Mouse (Mus musculus) CD4-positive, CD25-positive, alpha-beta regulatory T cell, adult 4 months (primary cell): ENCODE results near the gene Slc43a1. TPM values are rescaled to one million over a fixed set of nuclear protein-coding genes. Genes with fewer than 3 reads are reported as not detected.
A peak's percentile ranks its signal among the peaks of the same experiment; 100 is the strongest.
"Not testable (repeated sequence)": the region's sequence is repeated elsewhere in the genome, so short reads cannot be mapped to it uniquely, and the experiment has no call there.

Experiments
- ATAC-seq: one replicate; pipeline ENCODE4 v1.8.0; 2017
- polyA plus RNA-seq, 2 experiments: library from polyadenylated mRNA; unstranded; fragments of 100-300 nt; shearing (Covaris generic); gene quantifications; one replicate each; pipeline ENCODE4 v1.2.1; 2017

Slc43a1 gene
- polyA plus RNA-seq, 2 experiments from 2014 or later: 3.8 to 4.7 TPM

DNA sequence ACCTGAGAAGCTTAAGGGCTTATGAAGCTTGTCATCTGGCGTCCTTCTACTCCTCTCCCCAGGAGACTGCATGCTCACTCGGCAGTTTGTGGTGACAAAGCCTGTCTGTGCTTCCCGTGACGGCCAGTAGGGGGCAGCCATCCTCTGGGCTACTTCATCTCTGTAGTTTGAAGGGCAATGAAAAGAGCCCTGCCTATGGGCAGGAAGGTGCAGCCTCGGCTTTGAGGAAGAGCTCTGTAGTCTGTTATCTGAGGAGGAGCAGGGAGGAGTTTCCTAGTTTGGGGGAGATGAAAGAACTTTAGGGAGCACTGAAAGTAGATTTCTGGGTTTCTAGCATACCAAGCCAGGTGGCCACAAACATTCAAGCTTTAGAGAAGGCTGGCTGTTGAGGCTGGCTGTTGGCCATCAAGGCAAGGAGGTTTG lies 29.9 kb downstream of the Slc43a1 start:
- peak; percentile 46 for ATAC-seq

DNA sequence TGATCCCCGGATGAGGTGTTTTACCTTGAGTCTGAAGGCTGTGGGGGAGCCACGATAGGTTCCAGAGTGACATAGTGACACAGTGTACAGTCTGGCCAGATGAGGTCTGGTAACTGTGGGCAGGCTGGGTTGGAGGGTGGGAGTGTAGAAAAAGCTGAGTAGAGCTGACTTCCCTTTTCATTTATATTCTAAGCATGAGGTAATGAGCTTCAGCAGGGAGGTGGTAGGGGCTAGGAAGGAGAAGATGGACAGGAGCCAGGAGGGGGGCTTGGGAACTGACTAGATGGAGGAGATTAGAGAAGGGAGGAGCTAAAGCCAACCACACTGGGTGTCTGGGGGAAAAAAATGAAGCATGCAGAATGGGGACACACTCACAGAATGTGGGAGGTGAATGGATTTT lies 30.3 kb downstream of the Slc43a1 start:
- no peak for ATAC-seq

DNA sequence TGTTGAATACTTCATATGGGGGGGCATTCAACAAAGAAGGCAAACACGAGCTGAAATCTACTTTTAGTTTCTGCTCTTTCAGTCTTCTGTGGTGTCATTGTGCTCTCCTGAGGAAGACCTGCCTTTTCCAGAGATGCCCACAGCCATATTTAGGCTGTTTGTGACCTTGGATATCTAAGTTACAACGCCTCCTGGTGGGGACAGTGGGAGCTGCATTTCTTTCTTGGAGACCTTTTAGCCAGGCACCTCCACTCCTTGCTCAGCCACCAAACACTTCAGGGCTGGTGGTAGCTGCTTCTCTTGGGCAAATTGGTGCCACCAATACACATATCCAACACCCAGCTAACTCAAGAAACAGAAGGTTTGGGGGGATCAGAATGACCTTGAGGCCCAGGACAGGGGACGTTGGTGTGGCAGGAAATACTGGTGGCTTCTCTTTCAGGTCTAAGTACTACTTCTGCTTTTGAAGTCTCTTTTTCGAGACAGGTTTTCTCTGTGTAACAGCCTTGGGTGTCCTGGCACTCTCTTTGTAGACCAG lies 32.0 kb downstream of the Slc43a1 start:
- no peak for ATAC-seq

DNA sequence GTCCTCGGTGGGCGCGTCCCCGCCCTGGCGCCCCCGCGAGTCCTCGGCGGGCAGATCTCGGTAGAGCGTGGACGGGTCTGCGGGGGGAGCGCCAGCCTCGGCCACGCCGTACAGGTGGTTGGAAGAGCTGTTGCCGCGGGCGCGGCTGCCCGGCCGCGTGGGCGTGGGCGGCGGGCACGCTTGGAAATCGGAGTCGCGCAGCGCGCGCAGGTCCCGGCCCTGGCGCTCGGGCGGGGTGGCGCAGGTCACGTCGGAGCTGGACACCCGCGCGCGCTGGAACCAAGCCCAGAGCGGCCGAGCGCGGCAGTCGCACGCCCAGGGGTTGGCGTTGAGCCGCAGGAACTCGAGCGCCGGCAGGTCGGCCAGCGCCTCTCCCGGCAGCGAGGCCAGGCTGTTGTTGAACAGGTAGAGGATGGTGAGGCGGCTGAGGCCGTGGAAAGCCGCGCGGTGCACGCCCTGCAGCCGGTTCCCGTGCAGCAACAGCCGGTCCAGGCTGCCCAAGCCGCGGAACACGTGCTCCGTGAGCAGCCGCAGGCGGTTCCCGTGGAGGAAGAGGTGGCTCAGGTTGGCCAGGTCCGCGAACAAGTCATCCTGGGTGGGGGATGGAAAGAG lies 33.6 kb downstream of the Slc43a1 start:
- peak; percentile 24 for ATAC-seq

DNA sequence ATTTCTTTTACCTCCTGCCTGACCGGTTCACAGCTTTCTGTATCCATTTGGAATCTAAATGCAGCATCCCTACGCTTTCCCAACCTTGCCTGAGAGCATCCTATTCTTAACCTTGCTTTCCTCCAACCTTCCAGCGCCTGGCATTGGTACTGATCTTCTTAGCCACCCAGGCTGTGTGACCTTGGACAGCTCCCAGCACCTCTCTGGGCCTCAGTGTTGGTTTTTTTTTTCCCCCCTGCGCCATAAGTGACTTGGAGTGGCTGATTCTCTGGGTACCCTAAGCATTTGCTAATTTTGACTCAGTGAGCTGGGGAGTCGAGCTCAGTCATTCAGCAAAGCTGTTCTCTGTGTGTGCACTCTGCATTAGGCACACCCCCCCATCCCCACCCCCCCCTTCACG lies 37.2 kb downstream of the Slc43a1 start:
- ATAC-seq: no peak

DNA sequence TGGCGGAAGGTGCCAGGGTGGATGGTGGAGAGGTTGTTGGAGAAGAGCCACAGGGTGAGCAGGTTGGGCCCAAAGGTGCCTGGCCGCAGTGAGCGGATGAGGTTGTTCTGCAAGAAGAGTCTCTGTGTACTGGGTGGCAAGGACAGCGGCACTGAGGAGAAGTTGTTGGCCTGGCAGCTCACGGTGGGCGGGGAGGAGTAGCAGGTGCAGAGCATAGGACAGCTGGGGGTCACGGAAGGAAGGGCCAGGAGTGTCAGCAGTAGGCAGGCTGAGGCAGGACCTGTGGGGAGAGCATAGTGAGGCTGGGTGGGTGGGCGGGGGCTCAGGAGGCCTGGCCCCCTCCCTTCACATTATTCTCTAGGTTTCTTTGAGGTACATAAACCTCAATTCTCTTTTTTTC lies 41.9 kb downstream of the Slc43a1 start:
- ATAC-seq: no peak

DNA sequence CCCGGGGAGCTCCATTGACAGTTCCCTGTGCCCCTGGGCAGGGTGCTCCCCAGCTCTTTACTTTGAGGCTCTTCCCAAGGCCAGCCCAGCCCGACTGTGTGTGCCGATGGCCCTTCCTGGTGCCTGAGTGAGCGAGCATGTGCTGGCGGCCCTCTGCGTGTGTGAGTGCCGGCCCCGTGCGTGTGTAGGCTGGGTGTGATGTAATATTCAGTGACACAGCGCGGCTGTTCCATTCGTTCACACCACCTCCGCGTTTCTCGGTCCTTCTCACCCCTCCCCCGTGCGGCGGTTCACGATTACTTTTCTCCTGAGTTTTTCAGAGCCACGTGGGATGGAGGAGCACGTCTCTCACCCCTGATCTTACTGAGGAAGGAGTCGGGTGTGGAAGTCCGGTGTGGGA lies 44.0 kb downstream of the Slc43a1 start:
- ATAC-seq: no peak

DNA sequence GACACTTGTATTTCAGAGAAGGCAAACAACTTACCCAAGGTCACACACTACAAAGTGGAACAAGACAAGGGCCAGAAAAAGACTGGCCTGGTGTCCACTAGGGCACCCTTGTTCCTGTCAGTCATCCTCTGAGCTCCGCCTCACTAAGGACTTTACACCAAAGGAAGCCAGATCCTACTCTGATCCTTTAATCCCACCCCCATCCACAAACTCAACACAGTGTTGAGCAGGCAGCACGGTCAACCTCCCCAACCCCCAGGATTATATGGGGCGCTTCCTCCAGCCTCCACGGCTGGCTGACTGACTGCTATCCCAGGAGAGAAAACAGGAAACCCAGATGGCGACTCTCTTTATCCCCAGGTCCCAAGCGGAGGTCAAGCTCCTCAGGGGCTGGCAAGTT lies 44.4 kb downstream of the Slc43a1 start:
- ATAC-seq: no peak

DNA sequence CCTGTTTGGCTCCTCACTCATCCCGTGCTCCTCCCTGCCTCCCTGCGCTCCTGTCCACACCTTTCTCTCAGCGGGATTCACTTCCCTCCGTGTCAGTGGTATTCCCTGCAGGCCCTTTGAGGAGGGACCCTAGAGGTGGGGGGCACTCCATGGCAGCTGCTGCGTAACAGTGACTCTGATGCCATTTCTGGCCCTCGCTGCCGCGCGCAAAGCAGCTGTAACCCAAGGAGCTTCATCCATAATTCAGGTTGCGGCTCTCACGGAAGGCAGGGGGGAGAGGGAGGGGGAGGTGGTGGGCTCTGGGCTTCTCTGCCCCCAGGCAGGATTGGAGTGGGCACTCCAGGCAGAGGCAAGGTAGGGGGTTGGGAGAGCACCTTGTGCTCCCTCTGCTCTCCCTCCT lies 44.9 kb downstream of the Slc43a1 start:
- ATAC-seq: no peak

DNA sequence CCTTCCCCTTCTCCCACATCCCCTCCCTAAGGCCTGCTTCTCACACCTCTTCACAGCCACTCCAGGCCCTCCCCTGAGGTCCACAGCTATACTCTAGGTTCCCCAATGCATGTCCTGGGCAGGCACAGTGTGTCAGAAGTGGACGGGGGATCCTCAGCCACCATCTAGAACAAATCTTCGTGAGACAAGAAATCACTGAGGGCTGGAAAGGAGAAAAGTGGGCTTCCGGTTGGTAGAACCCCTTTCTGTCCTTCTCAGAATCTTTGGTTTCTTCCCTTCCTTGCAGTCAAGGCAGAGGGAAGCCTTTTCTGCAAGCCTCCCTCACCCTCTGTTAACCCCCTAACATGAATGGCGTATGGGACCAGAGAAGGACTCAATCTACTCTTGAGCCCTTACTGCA lies 45.3 kb downstream of the Slc43a1 start:
- no peak for ATAC-seq

DNA sequence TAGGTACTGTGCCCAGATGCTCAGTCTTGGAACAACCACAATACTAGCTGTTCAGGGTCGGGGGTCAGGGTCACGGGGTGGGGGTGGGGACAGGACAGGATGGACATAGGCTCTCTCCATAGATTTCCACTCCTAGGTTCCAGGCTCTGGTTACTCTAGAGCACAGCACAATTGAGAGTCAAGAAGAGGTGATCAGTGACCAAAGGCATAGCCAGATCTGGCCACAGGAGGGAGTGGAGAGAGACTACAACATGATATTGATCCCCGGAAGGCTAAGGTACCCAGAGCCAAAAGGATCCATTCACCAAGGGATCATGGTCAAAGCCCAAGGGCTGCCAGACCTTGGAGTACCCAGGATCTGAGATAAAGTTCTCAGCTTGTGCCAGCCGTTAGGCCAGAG lies 46.0 kb downstream of the Slc43a1 start:
- no peak for ATAC-seq

DNA sequence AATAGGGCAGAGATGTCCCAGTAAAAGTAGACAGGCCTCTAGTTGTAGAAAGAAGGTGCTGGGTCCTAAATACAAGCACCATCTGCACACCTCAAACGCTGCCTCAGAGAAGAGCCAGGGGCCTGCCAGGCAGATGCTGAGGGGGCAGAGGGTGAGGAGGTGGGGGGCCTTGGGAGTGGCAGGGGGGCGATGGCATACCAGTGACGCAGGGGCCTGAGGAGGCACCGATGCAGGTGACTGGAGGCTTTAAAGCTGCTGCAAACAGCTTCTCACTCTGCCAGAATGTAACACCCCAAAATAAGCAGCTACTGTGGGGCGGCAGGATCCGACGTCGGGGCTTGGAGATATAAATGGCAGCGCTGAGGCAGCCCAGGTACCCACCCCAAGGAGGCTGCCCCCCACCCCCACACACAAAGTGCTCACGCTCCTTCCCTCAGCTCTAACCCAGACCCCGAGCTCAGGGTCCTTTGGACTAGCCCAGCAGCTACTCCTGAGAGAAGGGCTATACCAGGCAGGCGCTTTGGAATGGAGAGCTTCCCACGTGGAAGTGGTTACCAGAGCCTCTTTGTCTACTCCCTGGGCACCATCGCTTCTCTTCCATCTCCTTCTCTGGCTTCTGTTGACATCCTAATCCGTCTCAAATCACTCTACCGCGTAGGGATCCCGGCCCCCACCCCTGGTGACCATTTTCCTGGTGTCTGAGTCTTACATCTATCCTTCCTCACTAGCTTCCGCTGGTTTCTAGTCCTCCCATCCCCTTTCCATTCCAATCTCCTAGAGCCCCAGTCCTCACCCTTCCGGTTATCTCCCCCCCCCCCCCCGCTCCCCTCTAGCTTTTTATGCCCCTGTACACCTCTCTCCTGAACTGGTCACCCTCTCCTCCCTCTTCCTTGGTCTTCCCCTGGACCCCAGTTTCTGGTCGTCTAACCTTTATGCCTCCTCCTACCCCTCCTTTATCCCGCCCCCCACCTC lies 46.7 kb downstream of the Slc43a1 start:
- no peak for ATAC-seq

DNA sequence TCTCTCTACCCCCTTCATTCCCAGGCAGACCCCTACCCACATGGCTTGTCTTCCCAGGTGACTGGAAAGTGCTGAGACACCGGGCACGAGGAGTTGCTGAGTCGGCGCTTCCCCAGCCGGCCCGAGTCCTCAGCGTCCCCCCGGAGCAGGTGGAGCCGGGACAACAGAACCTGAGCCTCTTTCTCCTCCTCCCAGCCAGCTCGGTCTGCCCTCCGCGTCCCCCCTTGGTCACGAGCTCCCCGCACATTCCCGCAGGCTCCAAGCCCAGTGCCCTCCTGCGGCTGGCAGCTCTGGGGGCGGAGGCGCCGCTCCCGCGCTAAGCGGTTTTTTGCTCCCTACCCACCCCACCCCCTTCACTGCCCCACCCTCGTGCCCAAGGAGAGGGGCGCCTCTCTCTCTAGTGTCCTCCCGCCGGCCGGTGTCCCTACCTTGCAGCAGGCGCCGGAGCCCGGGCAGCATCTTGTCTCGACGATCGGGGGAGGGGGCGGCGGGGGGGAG lies 47.6 kb downstream of the Slc43a1 start, which contains the start of gene Rtn4rl2:
Rtn4rl2 (minus strand) TSS at position 477 of the 498 bp plus-strand sequence.
- no peak for ATAC-seq

DNA sequence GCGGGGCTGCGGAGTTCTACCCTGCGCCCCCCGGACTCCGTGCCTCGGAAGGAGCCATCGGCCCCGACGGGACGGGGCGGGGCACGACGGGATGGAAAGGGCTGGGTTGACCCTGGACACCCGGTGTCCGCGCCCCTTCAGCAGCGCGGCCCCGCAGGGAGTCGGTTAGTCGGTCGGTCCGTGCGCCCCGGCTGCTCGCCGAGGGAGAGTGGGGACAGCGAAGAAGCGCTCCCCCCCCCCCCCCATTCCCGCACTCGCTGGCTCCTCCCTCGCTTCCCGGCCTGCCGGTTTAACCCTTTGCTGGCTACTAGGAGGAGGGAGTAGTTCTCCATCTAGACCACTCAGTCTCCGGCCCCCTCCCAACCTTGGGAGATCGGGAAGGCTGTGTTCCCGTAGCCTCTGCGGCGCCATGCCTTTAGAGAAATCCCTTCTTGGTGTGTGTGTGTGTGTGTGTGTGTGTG lies 48.2 kb downstream of the Slc43a1 start:
- ATAC-seq: no peak

DNA sequence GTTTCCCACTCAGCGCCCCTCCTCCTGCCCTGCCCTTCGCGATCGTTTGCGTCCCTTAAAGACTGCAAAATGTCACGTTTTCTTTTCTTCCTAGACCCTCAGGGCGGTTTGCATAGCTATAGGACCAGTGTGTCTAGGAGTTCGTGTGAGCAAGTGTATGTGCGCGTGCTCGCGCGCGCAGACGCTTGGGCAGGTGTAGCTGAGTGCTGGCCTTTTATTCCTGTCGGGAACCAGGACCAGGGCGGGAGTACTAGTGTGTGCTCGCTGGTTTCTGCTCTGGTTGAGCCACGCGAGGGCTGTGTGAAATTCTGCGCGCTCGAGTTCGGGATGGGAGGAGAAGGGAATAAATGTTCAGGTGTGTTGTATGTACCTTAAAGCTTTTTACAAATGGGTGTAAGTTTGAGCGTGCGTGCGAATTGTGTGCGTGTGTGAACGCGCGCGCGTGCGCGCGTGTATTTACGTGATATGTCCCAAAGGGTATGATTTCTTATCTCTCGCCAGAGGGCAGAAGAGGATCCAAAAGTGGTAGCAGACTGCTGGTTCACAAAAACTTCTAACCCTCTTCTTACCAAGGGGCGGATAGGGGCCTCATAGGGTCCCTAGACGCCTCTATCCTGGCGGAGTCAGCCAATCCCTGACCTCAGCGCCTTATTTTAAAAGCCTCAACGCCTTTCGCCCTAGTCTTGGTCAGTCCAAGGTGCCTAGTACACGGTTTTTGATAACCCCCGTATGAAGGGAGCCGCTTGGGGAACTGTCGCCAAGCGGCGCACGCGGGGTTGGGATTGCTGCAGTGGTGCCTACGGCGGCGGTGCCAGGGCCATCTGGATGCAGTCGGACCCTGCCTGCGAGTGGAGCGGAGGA lies 49.0 kb downstream of the Slc43a1 start:
- ATAC-seq: peak; percentile 31

DNA sequence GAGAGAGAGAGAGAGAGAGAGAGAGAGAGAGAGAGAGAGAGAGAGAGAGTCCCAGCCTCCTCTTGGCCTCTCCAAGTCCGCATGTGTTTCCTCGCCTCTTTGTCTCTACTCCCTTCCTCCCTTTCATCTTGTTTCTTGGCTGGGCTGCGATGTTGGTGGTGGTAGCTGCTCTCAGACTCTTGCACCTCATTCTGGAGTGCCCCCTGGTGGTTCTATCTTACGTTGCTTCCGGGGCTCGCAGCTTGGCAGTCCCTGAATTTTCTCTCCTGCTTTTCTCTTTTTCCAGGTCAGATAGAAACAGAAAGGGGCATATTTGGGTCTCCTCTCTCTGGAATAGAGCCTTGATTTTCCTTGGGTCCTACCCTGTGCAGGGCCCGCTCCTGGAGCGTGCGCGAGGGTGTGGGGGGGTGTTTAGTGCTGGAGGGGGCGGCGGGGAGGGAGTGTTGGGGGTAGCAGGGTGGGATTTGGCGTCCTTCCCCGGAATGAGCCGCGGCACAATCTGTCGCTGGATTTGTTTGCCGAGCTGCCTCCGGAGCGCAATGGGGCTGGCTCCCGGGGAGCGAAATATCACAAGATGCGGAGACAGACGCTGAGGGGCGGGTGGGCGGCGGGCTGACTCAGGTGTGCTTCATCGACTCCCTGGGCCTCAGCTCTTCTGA lies 50.1 kb downstream of the Slc43a1 start:
- ATAC-seq: peak; percentile 75

DNA sequence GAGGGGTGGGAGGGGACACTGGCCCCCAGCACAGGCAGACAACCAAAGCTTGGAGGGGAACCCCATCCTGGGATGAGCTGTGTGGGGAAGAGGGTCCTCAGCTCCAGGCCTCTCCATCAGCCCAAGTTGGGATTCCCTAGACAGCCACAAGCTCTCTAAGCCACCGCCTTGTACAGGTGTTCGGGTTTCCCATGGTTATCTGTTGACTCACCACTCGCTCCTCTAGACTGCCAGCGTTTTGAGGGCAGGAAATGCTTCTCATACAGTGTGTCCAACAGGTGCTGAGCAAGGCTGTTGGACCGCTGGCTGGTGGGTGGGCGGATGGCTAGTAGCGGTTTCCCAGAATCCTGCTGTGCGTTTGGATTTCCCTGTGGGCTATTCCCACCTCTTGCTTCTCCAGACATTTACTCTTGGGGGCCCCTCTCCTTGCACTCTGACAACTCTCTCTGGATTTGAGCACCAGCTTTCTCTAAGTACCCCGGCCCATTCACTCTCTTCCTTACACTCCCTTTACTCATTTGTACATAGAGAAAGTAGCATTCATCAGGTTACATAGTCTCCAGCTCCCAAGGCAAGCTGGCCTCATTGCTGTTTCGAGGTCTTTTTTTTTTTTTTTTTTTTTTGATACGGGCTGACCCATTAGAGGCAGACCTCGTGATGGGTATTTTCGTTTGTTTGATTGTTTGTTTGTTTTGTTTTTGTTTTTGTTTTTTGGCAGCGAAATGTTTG lies 50.8 kb downstream of the Slc43a1 start:
- ATAC-seq: peak; percentile 13

DNA sequence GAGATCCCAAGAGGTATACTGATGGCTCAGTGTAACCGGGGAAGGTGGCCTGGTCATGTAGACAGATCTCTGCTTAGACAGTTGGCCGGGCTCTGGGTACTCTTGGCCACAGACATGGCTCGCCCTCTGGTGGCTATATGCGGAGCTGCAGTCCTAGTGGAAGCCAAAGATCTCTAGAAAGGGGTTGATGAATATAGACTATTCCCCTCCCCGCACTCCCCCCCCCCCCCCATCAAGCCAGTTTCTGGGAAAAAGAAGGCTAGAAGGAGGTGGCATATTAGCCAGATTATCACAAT lies 51.3 kb downstream of the Slc43a1 start:
- peak; percentile 73 for ATAC-seq

DNA sequence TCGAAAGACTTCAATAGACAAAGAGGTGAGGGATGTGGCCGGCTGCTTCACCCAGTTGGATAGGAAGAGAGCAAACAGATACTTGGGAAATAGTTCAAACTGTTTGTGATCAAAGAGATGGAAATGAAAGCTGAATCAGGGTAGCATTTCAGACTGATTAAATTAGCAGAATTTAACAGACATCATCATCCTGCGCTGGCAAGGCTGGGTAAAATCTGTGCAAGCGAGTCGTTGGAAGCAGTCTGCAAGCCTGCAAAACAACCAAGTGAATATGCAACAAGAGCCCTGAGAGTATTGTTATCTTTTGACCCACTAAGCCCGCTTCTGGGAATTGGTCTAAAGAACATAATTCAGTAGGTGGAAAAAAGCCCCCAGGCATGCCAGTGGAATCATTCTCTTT lies 54.7 kb downstream of the Slc43a1 start:
- no peak for ATAC-seq

DNA sequence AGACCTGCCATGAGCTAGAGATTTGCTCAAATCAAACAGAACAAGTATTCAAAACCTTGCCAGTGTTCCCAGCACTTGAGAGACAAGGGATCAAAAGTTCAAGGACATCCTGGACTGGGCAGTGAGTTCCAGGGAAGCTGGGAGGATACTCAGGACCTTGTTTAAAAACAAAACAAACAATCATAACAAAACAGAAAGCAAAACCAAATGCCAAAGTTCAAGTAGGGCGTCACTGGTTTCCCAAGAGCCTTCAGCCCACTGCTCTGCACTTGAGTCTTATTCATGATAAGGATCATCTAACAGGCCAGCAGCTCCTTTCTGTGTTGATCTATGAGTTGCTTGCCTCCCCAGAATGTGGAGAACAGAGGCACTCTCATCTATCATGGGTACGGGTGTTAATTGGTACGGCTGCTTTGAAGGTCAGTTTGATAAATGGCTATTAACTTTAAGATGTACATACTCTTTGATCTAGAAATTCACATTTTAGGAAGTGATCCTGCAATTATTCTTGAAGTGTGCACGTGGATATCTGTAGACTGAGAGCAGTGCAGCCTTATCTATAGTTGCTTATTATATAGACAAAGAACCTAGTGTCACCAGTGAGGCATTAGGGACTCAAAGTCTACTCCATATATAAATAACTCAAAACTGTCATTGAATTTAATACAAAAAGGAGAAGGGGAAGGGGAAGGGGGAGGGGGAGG lies 57.0 kb downstream of the Slc43a1 start:
- ATAC-seq: no peak

DNA sequence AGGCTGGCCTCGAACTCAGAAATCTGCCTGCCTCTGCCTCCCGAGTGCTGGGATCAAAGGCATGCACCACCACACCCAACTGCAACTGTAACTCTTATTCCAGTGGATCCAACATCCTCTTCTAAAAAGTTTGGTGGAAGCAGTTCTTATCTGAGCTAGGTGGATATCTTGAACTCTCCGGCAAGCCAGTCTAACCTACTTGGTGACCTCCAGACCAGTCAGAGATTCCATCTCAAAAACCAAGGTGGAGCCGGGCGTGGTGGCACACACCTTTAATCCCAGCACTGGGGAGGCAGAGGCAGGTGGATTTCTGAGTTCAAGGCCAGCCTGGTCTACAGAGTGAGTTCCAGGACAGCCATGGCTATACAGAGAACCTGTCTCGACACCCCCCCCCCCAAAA lies 58.0 kb downstream of the Slc43a1 start:
- not testable (repeated sequence) for ATAC-seq
